Mouse (Mus musculus): ENCODE data around the gene Methig1. TPM values are rescaled to one million over a fixed set of nuclear protein-coding genes. Genes with fewer than 3 reads are reported as not detected.
A peak's percentile ranks its signal among the peaks of the same experiment; 100 is the strongest.
"Not testable (repeated sequence)": the region's sequence is repeated elsewhere in the genome, so short reads cannot be mapped to it uniquely, and the experiment has no call there.

The Methig1 gene
- total RNA-seq, 1 experiment, result 0.54 TPM

- H3K4me3 ChIP-seq (ENCODE audit: insufficient read depth in 1 of 2, low read depth in 1 of 2, low read length in 2 of 2, poor library complexity in 1 of 2, severe bottlenecking in 1 of 2), result no peak overlapping the region
- no peak for DNase-seq (ENCODE audit: low read depth, low spot score)
- no peaks in the 10 kb centered on the region for H3K4me1 ChIP-seq (ENCODE audit: control insufficient read depth in 2 of 2, insufficient read depth in 2 of 2, low read length in 2 of 2, poor library complexity in 1 of 2)
- no peak overlapping the region for H3K9ac ChIP-seq (ENCODE audit: insufficient read depth, low read depth, low read length, poor library complexity, severe bottlenecking)
- in situ Hi-C loops (cut with MboI; ENCODE audit: low sequenced_read_pairs in 2 of 2, unreplicated experiment in 2 of 2), result loop anchor here (5.0 kb wide), 1 partner anchor 44 kb away; no protein-coding TSS in a partner anchor
- no peaks in the 10 kb centered on the region for H3K9me3 ChIP-seq (ENCODE audit: control insufficient read depth, insufficient read depth, low read depth, low read length)
- no peak overlapping the region for H3K27ac ChIP-seq (ENCODE audit: insufficient read depth, low read depth, low read length, poor library complexity, severe bottlenecking)
- no peaks in the 10 kb centered on the region for H3K36me3 ChIP-seq (ENCODE audit: control insufficient read depth, insufficient read depth, low read length, poor library complexity, severe bottlenecking)
- no peak for TF ChIP-seq ZC3H11A (IDR thresholded peaks at IDR 0.05; ENCODE audit: borderline replicate concordance, low read depth, low read length)
Observed at GRCm38 (mm10) chr15:100355876-100356275, 2.9 kb downstream of the Methig1 start.

DNA sequence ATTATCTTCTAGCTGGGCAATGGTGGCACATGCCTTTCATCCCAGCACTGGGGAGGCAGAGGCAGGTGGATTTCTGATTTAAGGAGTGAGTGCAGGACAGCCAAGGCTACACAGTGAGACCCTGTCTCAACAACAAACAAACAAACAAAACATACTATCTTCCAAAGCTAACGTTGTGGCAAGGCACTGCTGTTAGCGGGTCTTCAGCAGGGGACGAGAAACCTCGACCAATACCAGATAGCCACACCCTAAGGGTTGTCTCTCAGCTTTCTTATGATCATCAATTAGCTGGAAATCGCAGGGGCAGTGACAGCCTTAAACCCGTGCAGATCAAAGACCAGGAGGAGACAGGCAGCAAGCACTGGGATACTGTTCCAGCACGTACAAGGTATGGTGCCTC lies 11.3 kb downstream of the Methig1 start, which contains the start of gene Higd1c:
Gene Higd1c, plus strand, starts transcription at position 301 of the 400 bp plus-strand sequence.
- no peak within 1 kb of the TSS for H3K9ac ChIP-seq (ENCODE audit: insufficient read depth, low read depth, low read length, poor library complexity, severe bottlenecking)
- no peaks in the 10 kb centered on the region for H3K4me1 ChIP-seq (ENCODE audit: control insufficient read depth in 2 of 2, insufficient read depth in 2 of 2, low read length in 2 of 2, poor library complexity in 1 of 2)
- DNase-seq (ENCODE audit: low read depth, low spot score), result no peak
- TF ChIP-seq HCFC1 (IDR thresholded peaks at IDR 0.05; ENCODE audit: borderline replicate concordance, insufficient read depth, low read length) (no peak), CHD2 (IDR thresholded peaks at IDR 0.05; ENCODE audit: low read depth, low read length) (no peak), ZC3H11A (IDR thresholded peaks at IDR 0.05; ENCODE audit: borderline replicate concordance, low read depth, low read length) (no peak), ZNF384 (IDR thresholded peaks at IDR 0.05; ENCODE audit: low read depth, low read length) (no peak), MAFK (IDR thresholded peaks at IDR 0.05; ENCODE audit: insufficient read depth, low read depth, low read length) (no peak)
- in situ Hi-C loops (cut with MboI; ENCODE audit: low sequenced_read_pairs in 2 of 2, unreplicated experiment in 2 of 2), result no loop called here
- H3K9me3 ChIP-seq (ENCODE audit: control insufficient read depth, insufficient read depth, low read depth, low read length), result no peaks in the 10 kb centered on the region
- H3K4me3 ChIP-seq (ENCODE audit: insufficient read depth in 1 of 2, low read depth in 1 of 2, low read length in 2 of 2, poor library complexity in 1 of 2, severe bottlenecking in 1 of 2), result no peak within 1 kb of the TSS
- H3K27ac ChIP-seq (ENCODE audit: insufficient read depth, low read depth, low read length, poor library complexity, severe bottlenecking), result no peak within 1 kb of the TSS
- H3K36me3 ChIP-seq (ENCODE audit: control insufficient read depth, insufficient read depth, low read length, poor library complexity, severe bottlenecking), result no peaks in the 10 kb centered on the region

DNA sequence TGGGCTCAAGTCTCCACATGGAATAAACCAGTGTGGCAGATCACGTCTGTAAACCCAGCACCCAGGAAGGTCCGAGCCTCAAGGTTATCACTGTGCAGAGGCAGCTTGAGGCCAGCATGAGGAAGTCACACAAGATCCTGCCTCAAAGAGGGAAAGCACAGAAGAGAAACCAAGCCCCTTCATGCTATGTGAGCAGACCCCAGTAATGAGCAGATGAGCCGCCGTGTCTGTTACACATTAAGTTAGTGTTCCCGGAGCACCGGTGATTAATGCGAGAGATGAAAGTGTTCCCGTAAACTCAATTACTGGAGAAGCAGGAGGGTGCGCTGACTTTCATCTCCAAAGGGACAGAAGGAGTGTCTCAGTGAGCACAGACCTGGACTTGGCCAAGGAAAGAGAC lies 13.0 kb downstream of the Methig1 start:
- in situ Hi-C loops (cut with MboI; ENCODE audit: low sequenced_read_pairs in 2 of 2, unreplicated experiment in 2 of 2); DNase-seq (ENCODE audit: low read depth, low spot score); H3K36me3 ChIP-seq (ENCODE audit: control insufficient read depth, insufficient read depth, low read length, poor library complexity, severe bottlenecking); H3K4me3 ChIP-seq (ENCODE audit: insufficient read depth in 1 of 2, low read depth in 1 of 2, low read length in 2 of 2, poor library complexity in 1 of 2, severe bottlenecking in 1 of 2); H3K27ac ChIP-seq (ENCODE audit: insufficient read depth, low read depth, low read length, poor library complexity, severe bottlenecking); H3K4me1 ChIP-seq (ENCODE audit: control insufficient read depth in 2 of 2, insufficient read depth in 2 of 2, low read length in 2 of 2, poor library complexity in 1 of 2); H3K9ac ChIP-seq (ENCODE audit: insufficient read depth, low read depth, low read length, poor library complexity, severe bottlenecking); H3K9me3 ChIP-seq (ENCODE audit: control insufficient read depth, insufficient read depth, low read depth, low read length): not testable (repeated sequence)

DNA sequence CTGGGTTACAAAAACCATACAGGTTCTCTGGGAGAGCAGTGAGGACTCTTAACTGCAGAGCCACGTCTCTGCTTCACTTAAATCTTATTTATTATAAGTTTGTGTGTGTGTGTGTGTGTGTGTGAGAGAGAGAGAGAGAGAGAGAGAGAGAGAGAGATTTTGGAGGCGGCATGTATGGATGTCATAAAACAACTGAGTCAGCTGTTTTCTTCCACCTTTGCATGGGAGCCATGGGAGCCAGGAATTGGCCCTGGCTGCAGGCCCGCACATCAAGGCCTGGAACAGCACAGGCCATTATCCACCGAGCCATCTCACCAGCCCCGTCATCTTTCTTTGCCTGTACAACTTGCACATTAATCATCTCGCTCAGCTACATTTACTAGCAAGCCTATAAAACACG lies 14.2 kb downstream of the Methig1 start:
- no peak overlapping the region for H3K27ac ChIP-seq (ENCODE audit: insufficient read depth, low read depth, low read length, poor library complexity, severe bottlenecking)
- no peak overlapping the region for H3K4me3 ChIP-seq (ENCODE audit: insufficient read depth in 1 of 2, low read depth in 1 of 2, low read length in 2 of 2, poor library complexity in 1 of 2, severe bottlenecking in 1 of 2)
- in situ Hi-C loops (cut with MboI; ENCODE audit: low sequenced_read_pairs in 2 of 2, unreplicated experiment in 2 of 2), result no loop called here
- H3K4me1 ChIP-seq (ENCODE audit: control insufficient read depth in 2 of 2, insufficient read depth in 2 of 2, low read length in 2 of 2, poor library complexity in 1 of 2), result no peaks in the 10 kb centered on the region
- no peak for DNase-seq (ENCODE audit: low read depth, low spot score)
- H3K9ac ChIP-seq (ENCODE audit: insufficient read depth, low read depth, low read length, poor library complexity, severe bottlenecking), result no peak overlapping the region
- TF ChIP-seq HCFC1 (IDR thresholded peaks at IDR 0.05; ENCODE audit: borderline replicate concordance, insufficient read depth, low read length) (no peak), MAFK (IDR thresholded peaks at IDR 0.05; ENCODE audit: insufficient read depth, low read depth, low read length) (peak; percentile 82), ZNF384 (IDR thresholded peaks at IDR 0.05; ENCODE audit: low read depth, low read length) (no peak), ZC3H11A (IDR thresholded peaks at IDR 0.05; ENCODE audit: borderline replicate concordance, low read depth, low read length) (no peak), CHD2 (IDR thresholded peaks at IDR 0.05; ENCODE audit: low read depth, low read length) (no peak)
- no peaks in the 10 kb centered on the region for H3K36me3 ChIP-seq (ENCODE audit: control insufficient read depth, insufficient read depth, low read length, poor library complexity, severe bottlenecking)
- H3K9me3 ChIP-seq (ENCODE audit: control insufficient read depth, insufficient read depth, low read depth, low read length), result no peaks in the 10 kb centered on the region

DNA sequence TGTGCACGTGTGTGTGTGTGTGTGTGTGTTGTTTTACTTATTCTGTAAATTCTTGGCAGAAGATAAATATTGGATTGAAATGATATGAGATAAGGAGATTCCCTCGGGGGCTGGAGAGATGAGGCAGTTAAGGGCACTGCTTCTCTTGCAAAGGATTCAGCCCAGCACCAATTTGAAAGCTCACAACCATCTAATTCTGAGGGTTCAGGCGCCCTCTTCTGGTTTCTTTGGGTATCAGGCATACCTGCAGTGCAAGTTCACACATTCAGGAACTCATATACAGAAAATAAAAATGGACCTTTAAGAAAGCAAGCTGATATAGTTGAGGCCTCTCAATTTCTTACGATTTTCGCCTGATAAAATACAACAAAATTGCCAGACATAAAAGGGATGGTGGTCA lies 22.1 kb downstream of the Methig1 start:
- Histone ChIP-seq H3K36me3 (ENCODE audit: control insufficient read depth, insufficient read depth, low read length, poor library complexity, severe bottlenecking) (no peaks in the 10 kb centered on the region), H3K4me3 (ENCODE audit: insufficient read depth in 1 of 2, low read depth in 1 of 2, low read length in 2 of 2, poor library complexity in 1 of 2, severe bottlenecking in 1 of 2) (no peak overlapping the region), H3K4me1 (ENCODE audit: control insufficient read depth in 2 of 2, insufficient read depth in 2 of 2, low read length in 2 of 2, poor library complexity in 1 of 2) (no peaks in the 10 kb centered on the region), H3K9me3 (ENCODE audit: control insufficient read depth, insufficient read depth, low read depth, low read length) (no peaks in the 10 kb centered on the region), H3K9ac (ENCODE audit: insufficient read depth, low read depth, low read length, poor library complexity, severe bottlenecking) (no peak overlapping the region), H3K27ac (ENCODE audit: insufficient read depth, low read depth, low read length, poor library complexity, severe bottlenecking) (no peak overlapping the region)
- peak; percentile 31; the same call in 1 of the 2 replicates for TF ChIP-seq ZC3H11A (IDR thresholded peaks at IDR 0.05; ENCODE audit: borderline replicate concordance, low read depth, low read length)
- TF ChIP-seq ZNF384 (IDR thresholded peaks at IDR 0.05; ENCODE audit: low read depth, low read length), result no peak
- peak; percentile 75 for DNase-seq (ENCODE audit: low read depth, low spot score)
- in situ Hi-C loops (cut with MboI; ENCODE audit: low sequenced_read_pairs in 2 of 2, unreplicated experiment in 2 of 2), result no loop called here

DNA sequence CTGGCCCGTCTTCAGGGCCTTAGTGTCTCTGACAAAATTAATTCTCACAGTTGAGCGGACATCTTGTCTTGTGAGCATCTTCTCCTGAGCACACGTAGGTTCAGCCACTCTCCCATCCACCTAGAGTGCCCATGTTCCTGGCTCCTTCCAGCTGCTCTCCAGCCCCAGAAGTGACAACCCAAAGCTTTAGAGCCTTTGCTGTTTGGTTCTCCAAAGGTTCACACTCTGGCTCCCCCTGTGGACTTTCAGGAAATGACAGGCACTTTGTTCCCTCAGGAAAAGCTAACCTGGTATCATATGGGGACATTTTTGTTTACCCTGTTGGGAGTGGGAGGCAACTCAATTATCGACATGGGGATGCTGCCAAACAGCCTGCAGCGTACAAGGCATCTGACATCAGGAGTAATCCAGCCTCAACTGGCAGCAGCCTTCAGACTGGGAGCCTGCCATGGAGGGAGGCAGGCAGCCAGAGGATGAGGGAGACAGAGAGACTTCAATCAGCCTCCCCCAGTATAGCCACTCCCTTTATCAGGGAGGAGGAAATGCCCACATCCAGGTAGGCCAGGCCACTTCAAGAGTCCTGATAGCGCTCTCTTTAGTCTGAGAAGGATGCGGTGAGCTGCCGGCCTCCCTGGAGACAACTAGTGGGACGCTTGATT lies 25.0 kb downstream of the Methig1 start:
- H3K36me3 ChIP-seq (ENCODE audit: control insufficient read depth, insufficient read depth, low read length, poor library complexity, severe bottlenecking); DNase-seq (ENCODE audit: low read depth, low spot score); in situ Hi-C loops (cut with MboI; ENCODE audit: low sequenced_read_pairs in 2 of 2, unreplicated experiment in 2 of 2); H3K9ac ChIP-seq (ENCODE audit: insufficient read depth, low read depth, low read length, poor library complexity, severe bottlenecking); H3K4me3 ChIP-seq (ENCODE audit: insufficient read depth in 1 of 2, low read depth in 1 of 2, low read length in 2 of 2, poor library complexity in 1 of 2, severe bottlenecking in 1 of 2); H3K27ac ChIP-seq (ENCODE audit: insufficient read depth, low read depth, low read length, poor library complexity, severe bottlenecking); H3K9me3 ChIP-seq (ENCODE audit: control insufficient read depth, insufficient read depth, low read depth, low read length); H3K4me1 ChIP-seq (ENCODE audit: control insufficient read depth in 2 of 2, insufficient read depth in 2 of 2, low read length in 2 of 2, poor library complexity in 1 of 2): not testable (repeated sequence)

Measured in ES-E14 (cell line).